Mouse (Mus musculus): ENCODE data around the gene Bckdha.

Bckdha gene

GRCm38 (mm10) chr7:25645074-25645473, 13.7 kb downstream of the Bckdha start:
- no peak for DNase-seq (ENCODE audit: low read depth, low spot score)

DNA sequence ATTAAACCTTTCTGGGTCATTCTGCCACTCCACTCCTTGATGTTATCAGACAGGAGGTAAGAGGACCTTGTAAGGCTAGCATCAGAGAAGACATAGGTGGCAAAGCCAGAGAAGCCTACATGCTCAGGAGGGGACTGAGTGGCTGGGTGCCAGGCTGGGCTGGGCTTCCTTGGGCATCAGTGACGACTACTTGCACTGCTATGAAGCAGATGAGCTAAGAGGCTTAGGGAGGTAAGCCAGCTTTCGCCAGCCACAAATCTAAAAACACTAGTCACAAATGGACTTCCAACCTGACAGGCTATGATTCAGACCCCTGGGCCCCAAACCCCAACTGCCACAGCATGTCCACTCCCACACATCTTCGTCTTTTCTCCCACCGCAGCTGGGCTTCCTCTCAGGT, 14.2 kb downstream of the Bckdha start:
- DNase-seq (ENCODE audit: low read depth, low spot score): no peak

DNA sequence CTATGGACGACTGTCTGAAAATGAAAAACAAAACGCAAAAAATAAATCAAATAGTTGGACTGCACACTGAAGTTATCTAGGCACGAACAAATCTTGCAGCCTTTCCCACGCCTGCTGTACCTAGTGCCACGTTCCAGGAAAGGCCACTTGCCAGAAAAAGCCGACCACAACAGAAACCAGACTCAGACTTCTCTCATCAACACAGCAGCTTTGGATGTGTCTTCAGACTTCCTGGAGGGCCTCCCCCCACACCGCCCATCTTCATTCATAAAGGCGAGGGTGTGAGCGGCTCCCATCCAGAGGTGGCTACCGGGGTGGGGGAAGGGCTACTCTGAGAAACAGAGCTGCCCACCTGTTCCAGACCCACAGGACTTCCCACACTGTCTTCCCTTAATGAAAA, 14.6 kb downstream of the Bckdha start:
- DNase-seq (ENCODE audit: low read depth, low spot score): no peak

- no peak for DNase-seq (ENCODE audit: low read depth, low spot score)
Measured at GRCm38 (mm10) chr7:25639754-25640153, 19.0 kb downstream of the Bckdha start.

GRCm38 (mm10) chr7:25637099-25637498, 21.7 kb downstream of the Bckdha start:
- DNase-seq (ENCODE audit: low read depth, low spot score): no peak

- no peak for DNase-seq (ENCODE audit: low read depth, low spot score)
Measured at GRCm38 (mm10) chr7:25636373-25636772, 22.4 kb downstream of the Bckdha start.

DNA sequence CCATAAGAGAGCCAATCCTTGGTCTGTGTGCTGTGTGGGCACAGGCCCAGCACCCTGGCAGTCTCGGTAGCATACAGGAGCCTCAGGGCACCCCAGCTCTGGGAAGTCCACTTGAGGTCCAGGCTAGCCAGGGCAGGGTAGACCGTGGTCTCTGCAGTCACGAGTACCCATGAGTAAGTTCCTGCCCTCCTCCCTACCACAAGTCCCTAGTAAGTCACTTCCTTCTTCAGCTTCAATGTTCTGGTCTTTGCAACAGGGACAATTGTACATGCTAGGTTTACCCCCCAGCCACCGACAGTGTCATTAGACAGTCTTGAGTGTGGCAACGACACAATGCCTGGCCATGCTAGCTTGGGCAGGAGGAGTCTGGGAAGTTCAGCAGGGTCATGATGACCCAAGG, 26.1 kb downstream of the Bckdha start:
- DNase-seq (ENCODE audit: low read depth, low spot score): no peak

DNA sequence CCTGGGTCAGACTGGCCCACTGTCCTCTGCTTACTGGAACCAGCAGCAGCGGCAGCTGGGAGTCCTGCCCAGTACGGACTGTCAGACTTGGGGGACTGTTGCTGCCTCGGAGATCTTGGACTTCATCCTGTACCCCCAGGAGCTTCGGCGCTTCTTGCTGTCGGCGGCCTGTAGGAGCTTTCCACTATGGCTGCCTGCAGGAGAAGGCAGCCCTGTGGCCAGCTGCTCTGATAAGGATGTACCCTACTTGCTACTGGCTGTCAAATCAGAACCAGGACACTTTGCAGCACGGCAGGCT, 30.5 kb downstream of the Bckdha start:
- DNase-seq (ENCODE audit: low read depth, low spot score): no peak

GRCm38 (mm10) chr7:25627431-25628322, 31.1 kb downstream of the Bckdha start:
- DNase-seq (ENCODE audit: low read depth, low spot score): peak; percentile 19

- DNase-seq (ENCODE audit: low read depth, low spot score): no peak
Measured at GRCm38 (mm10) chr7:25626509-25627430, 32.0 kb downstream of the Bckdha start, which contains the start of gene B3gnt8. Gene B3gnt8 (plus strand): TSS chr7:25626654.

DNA sequence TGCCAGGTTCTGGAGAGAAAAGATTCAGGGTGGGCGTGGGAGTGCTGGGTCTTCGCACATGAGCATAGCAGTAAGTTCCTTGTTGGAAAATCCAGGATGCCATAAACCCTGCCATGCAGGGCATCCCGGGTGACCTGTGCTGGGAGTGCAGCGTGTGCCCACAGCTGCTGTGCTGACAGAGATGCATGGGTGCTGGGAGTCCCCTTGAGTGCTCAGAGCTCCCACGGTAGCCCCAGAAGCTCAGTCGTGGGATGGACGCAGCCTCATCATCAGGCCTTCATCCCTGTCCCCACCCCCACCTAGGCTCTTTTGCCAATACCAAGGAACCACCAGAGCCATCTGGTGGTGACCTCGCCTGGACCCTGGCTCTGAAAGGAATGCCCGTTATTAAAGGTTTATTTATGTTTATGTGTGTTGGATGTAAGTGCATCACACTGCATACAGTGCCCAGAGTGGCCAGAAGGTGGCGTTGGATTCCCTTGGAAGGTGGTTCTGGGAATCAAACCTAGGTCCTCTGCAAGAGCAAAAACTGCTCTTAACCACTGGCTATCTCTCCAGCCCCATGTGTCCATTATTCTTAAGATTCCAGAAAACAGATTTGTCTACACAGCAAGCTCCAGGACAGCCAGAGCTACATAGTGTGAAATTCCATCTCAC, 33.1 kb downstream of the Bckdha start:
- no peak for DNase-seq (ENCODE audit: low read depth, low spot score)

DNA sequence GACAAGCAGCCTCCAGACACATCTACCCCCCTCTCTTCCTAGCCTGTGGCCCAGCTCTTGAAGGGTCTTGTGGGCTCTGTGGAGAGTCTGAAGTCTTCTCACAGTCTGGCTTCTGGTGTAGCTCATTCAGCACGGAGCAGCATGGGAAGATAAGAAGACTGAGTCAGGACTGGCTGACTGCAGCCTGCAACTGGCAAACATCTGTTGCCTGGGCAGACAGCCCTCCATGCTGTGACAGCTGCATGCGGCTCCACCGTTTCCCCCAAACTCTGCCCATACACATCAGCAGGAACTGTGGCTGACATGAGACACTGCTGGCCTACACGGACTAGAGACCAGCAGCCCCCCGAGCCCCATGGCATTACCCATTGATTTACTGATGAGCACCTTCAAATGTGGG, 33.9 kb downstream of the Bckdha start:
- no peak for DNase-seq (ENCODE audit: low read depth, low spot score)

- no peak for DNase-seq (ENCODE audit: low read depth, low spot score)
Measured at GRCm38 (mm10) chr7:25623857-25624370, 34.9 kb downstream of the Bckdha start.

GRCm38 (mm10) chr7:25620751-25621150, 38.0 kb downstream of the Bckdha start:
- no peak for DNase-seq (ENCODE audit: low read depth, low spot score)

DNA sequence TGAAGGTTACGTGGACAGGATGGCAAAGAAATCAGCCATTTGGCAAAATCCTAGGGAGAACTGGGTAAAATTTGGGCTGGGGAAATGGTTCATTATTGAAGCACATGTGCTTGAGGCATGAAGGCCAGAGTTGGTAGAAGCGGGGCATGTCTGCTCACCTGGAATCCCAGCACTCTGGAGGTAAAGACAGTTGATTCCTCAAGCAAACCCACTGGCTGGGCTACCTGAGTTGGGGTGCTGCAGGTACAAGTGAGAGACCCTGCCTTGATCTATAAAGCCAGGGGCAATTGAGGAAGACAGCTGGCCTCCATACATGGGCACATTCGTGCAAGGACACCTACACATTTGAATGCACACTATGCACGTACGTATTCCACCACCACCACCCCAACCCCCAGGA, 38.7 kb downstream of the Bckdha start:
- no peak for DNase-seq (ENCODE audit: low read depth, low spot score)

DNA sequence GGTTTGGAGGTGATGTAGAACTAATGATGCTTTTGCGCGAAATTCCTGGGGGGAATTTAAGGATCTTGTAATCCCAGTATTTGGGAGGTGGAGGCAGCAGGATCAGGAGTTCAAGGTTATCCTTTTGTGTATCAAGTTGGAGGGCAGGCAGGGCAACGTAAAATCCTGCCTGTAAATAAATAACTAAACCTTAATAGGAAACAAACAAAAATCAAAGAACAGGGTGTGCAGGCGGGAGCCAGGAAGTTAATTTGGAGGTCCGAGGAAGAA, 39.1 kb downstream of the Bckdha start:
- no peak for DNase-seq (ENCODE audit: low read depth, low spot score)

DNA sequence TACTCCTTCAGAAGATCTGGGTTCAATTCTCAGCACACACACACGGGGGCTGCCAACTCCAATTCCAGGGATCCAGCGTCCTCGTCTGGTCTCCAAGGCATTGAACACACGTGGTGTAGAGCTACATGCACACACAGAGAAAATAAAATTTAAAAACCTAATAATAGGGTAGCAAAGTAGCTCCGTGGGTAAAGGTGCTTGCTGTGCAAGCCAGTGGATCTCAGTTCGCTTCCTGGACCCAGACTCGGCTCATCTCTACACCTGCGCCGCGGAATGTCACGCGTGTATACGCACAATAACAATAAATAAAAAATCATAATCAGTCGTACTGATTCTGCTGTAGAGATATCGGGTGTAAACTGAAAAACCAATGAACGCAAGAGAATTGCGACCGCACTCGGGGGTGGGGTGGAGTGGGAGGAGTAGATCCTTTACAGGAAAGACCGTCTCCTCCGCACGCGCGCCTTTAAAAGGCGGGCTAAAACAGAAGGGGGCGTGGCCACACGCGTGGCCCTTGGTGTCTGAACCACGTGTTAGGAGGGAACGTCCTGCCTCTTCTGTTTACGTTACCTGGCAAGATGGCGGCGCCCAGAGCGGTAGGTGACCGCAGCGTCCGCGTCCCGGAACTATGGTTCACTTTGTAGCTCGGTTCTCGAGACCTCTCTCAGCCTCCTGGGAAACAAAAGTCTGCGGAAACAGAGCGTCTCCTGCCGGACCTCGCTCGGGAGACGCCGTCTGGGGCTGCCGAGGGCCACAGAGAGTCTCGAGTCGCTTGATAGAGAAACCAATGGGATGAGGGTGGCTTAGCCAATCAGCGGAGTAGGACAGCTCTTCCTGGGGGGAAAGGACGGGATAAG, 39.7 kb downstream of the Bckdha start, which contains the start of gene Dmac2:
TSS of gene Dmac2 (plus strand) at position 550 of the 857 bp plus-strand sequence.
- DNase-seq (ENCODE audit: low read depth, low spot score): peak; percentile 94

DNA sequence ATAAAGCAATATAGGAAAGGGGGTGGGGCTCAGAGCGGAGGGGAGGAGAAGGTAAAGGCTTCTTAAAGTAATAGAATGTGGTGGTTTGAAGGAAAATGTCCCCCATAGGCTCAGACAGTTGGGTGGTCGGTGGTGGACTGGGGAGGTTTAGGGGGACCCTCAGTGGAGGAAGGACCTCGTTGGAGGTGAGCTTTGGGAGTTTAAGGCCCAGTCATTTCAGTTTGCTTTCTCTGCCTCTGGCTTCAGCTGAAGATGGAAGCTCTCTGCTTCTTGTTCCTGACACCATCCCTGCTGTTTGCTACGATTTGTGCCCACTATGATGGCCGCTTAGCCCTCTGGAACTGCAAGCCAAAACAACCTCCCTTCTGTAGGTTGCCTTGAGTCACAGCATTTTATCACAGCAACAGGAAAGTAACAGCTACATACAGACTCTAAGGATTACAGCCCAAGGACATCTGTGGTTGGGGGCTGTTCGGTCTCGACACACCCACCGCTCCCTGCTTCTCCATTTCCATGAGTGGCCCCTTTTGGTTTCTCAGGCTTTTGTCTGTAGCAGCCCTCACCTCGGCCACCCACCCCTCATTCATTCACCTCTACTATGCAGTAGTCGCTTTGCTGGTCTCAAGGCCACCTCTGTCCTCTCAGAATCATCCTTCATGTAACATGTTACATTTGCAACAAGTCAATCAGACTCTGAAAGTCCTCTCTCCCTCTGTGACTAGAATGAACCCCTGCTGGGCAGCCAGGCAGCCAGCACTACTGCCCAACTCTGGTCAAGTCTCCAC, 41.2 kb downstream of the Bckdha start:
- DNase-seq (ENCODE audit: low read depth, low spot score): no peak

GRCm38 (mm10) chr7:25615706-25616011, 43.1 kb downstream of the Bckdha start, which contains the start of gene Erich4:
Gene Erich4 (minus strand): TSS chr7:25615892.
- DNase-seq (ENCODE audit: low read depth, low spot score): no peak

Data from forelimb bud, embryonic 11.5 days (tissue).